Mouse (Mus musculus) urinary bladder, postnatal 25 days (tissue): ENCODE results near the gene Slc30a9.

Experiments
- DNase-seq: peaks from one replicate; pipeline ENCODE4 v3.0.0; 2022; ENCODE audit warnings: low spot score

Slc30a9 gene

GRCm38 (mm10) chr5:67306698-67307521 is at the start of gene Slc30a9:
Gene Slc30a9 (plus strand): TSS chr5:67306955.
- DNase-seq: peak; percentile 93

- no peak for DNase-seq
These were observed 48.3 kb upstream of the Slc30a9 start for GRCm38 (mm10) chr5:67258473-67258872.

- no peak for DNase-seq
These were observed 46.6 kb upstream of the Slc30a9 start for GRCm38 (mm10) chr5:67260159-67260530.

GRCm38 (mm10) chr5:67260531-67261371 is 46.0 kb upstream of the Slc30a9 start, which contains the start of gene Tmem33:
Gene Tmem33 (plus strand): TSS chr5:67260565.
- peak; percentile 80 for DNase-seq

- DNase-seq: no peak
These were observed 43.8 kb upstream of the Slc30a9 start for GRCm38 (mm10) chr5:67262964-67263363.

- DNase-seq: no peak
These were observed 40.6 kb upstream of the Slc30a9 start for GRCm38 (mm10) chr5:67266106-67266505.

- no peak for DNase-seq
These were observed 37.4 kb upstream of the Slc30a9 start for GRCm38 (mm10) chr5:67269309-67269708.

GRCm38 (mm10) chr5:67279407-67279806 is 27.3 kb upstream of the Slc30a9 start:
- DNase-seq: no peak

GRCm38 (mm10) chr5:67279840-67280239 is 26.9 kb upstream of the Slc30a9 start:
- no peak for DNase-seq

GRCm38 (mm10) chr5:67280400-67280799 is 26.4 kb upstream of the Slc30a9 start:
- no peak for DNase-seq

- DNase-seq: no peak
These were observed 11.7 kb upstream of the Slc30a9 start for GRCm38 (mm10) chr5:67295029-67295428.

GRCm38 (mm10) chr5:67295682-67296081 is 11.1 kb upstream of the Slc30a9 start:
- no peak for DNase-seq

GRCm38 (mm10) chr5:67296171-67296570 is 10.6 kb upstream of the Slc30a9 start:
- DNase-seq: no peak

- no peak for DNase-seq
These were observed 9.5 kb upstream of the Slc30a9 start for GRCm38 (mm10) chr5:67297026-67297813.

GRCm38 (mm10) chr5:67299847-67300412 is 6.8 kb upstream of the Slc30a9 start:
- no peak for DNase-seq

GRCm38 (mm10) chr5:67300926-67301597 is 5.7 kb upstream of the Slc30a9 start:
- no peak for DNase-seq

GRCm38 (mm10) chr5:67301722-67302331 is 4.9 kb upstream of the Slc30a9 start:
- no peak for DNase-seq

GRCm38 (mm10) chr5:67303816-67304215 is 2.9 kb upstream of the Slc30a9 start:
- DNase-seq: no peak

GRCm38 (mm10) chr5:67307659-67308222 is 986 bp downstream of the Slc30a9 start:
- no peak for DNase-seq

GRCm38 (mm10) chr5:67311811-67312521 is 5.2 kb downstream of the Slc30a9 start:
- DNase-seq: no peak
